Mouse (Mus musculus) inflammation-experienced regulatory T-cells, adult 6 months (primary cell): ENCODE results near the gene Rplp2. TPM values are rescaled to one million over a fixed set of nuclear protein-coding genes. Genes with fewer than 3 reads are reported as not detected.
"Not testable (repeated sequence)": the region's sequence is repeated elsewhere in the genome, so short reads cannot be mapped to it uniquely, and the experiment has no call there.

ENCODE experiments used
- ATAC-seq: one replicate; pipeline ENCODE4 v1.8.0; 2017
- polyA plus RNA-seq, 3 experiments: library from polyadenylated mRNA; unstranded; fragments of 100-300 nt; shearing (Covaris generic); gene quantifications; one replicate each; pipeline ENCODE4 v1.2.1; 2017

Rplp2 gene
- polyA plus RNA-seq, 3 experiments from 2014 or later, result 2,239 to 3,896 (median 3,389) TPM

GRCm38 (mm10) chr7:141431434-141432185, 15.6 kb upstream of the Rplp2 start:
- ATAC-seq, result no peak

- ATAC-seq, result no peak
Observed at GRCm38 (mm10) chr7:141432186-141432611, 15.0 kb upstream of the Rplp2 start.

- no peak for ATAC-seq
Observed at GRCm38 (mm10) chr7:141432741-141433516, 14.2 kb upstream of the Rplp2 start.

GRCm38 (mm10) chr7:141433517-141434400, 13.4 kb upstream of the Rplp2 start:
- no peak for ATAC-seq

GRCm38 (mm10) chr7:141434464-141434863, 12.7 kb upstream of the Rplp2 start:
- no peak for ATAC-seq

GRCm38 (mm10) chr7:141435129-141435855, 11.9 kb upstream of the Rplp2 start:
- ATAC-seq, result peak; percentile 63

GRCm38 (mm10) chr7:141435856-141436522, 11.2 kb upstream of the Rplp2 start:
- ATAC-seq, result no peak

GRCm38 (mm10) chr7:141436523-141436892, 10.7 kb upstream of the Rplp2 start:
- no peak for ATAC-seq

GRCm38 (mm10) chr7:141437178-141438120, 9.7 kb upstream of the Rplp2 start, which contains the start of gene Slc25a22:
TSS of gene Slc25a22 (minus strand) at chr7:141437892.
- peak; percentile 84 for ATAC-seq

- no peak for ATAC-seq
Observed at GRCm38 (mm10) chr7:141438201-141438968, 8.8 kb upstream of the Rplp2 start.

GRCm38 (mm10) chr7:141439140-141439679, 8.0 kb upstream of the Rplp2 start:
- no peak for ATAC-seq

GRCm38 (mm10) chr7:141439811-141440210, 7.4 kb upstream of the Rplp2 start:
- ATAC-seq, result no peak

- ATAC-seq, result no peak
Observed at GRCm38 (mm10) chr7:141440613-141441012, 6.6 kb upstream of the Rplp2 start.

GRCm38 (mm10) chr7:141441460-141441859, 5.7 kb upstream of the Rplp2 start:
- ATAC-seq, result no peak

- ATAC-seq, result no peak
Observed at GRCm38 (mm10) chr7:141442199-141442598, 5.0 kb upstream of the Rplp2 start.

- no peak for ATAC-seq
Observed at GRCm38 (mm10) chr7:141443081-141443821, 3.9 kb upstream of the Rplp2 start.

- ATAC-seq, result peak; percentile 36
Observed at GRCm38 (mm10) chr7:141443828-141444237, 3.3 kb upstream of the Rplp2 start, which contains the start of gene Pidd1. TSS of gene Pidd1 (minus strand) at chr7:141444025.

GRCm38 (mm10) chr7:141446374-141446773, 796 bp upstream of the Rplp2 start:
- not testable (repeated sequence) for ATAC-seq
